Mouse (Mus musculus): ENCODE measurements at regions not wholly inside any gene's neighbourhood (a gene's known extent, or its start where the extent isn't known, plus 50 kb on each side); places are given as distances from the start of the nearest gene placed in this dataset.

GRCm38 (mm10) chr13:89412768-89413487 is 126.7 kb upstream of the Hapln1 start:
- no peak overlapping the region for H3K4me3 ChIP-seq (replicated peaks)
- no peaks in the 10 kb centered on the region for H3K27me3 ChIP-seq
- H3K4me2 ChIP-seq: no peak overlapping the region
- H3K9me3 ChIP-seq: no peaks in the 10 kb centered on the region
- no peak overlapping the region for H3K9ac ChIP-seq (replicated peaks)
- no peak for ATAC-seq (ENCODE audit: insufficient number of reproducible peaks, insufficient read depth, low FRiP score, low TSS enrichment, low read depth)
- no peaks in the 10 kb centered on the region for H3K4me1 ChIP-seq (replicated peaks)
- no peaks in the 10 kb centered on the region for H3K36me3 ChIP-seq
- no peak overlapping the region for H3K27ac ChIP-seq
- 96% methylated on average over 1 of the region's 1 CpGs for WGBS

DNA sequence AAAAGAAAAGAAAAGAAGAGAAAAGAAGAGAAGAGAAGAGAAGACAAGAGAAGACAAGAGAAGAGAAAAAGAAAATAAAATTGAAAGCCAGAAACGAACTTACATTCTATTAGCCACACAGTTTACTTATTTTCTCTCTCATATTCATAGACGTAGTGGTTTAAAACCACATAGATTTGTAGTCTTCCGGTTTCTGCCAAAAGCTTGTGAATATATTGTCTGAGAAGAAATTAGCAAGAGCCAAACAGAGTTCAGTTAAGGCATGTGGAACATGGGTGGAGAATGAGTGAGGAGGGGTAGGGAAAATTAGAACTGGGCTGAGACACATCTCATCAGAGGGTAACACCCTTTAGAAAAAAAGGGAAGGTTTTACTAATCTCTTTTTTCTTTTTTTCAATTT is 120.8 kb upstream of the Hapln1 start:
- H3K27me3 ChIP-seq: no peaks in the 10 kb centered on the region
- no peaks in the 10 kb centered on the region for H3K36me3 ChIP-seq
- no peaks in the 10 kb centered on the region for H3K9me3 ChIP-seq
- H3K4me1 ChIP-seq (replicated peaks): no peaks in the 10 kb centered on the region
- no peak overlapping the region for H3K9ac ChIP-seq (replicated peaks)
- no peak for ATAC-seq (ENCODE audit: insufficient number of reproducible peaks, insufficient read depth, low FRiP score, low TSS enrichment, low read depth)
- WGBS: 93% methylated on average over 3 of the region's 3 CpGs
- no peak overlapping the region for H3K4me2 ChIP-seq
- no peak overlapping the region for H3K4me3 ChIP-seq (replicated peaks)
- H3K27ac ChIP-seq: no peak overlapping the region

DNA sequence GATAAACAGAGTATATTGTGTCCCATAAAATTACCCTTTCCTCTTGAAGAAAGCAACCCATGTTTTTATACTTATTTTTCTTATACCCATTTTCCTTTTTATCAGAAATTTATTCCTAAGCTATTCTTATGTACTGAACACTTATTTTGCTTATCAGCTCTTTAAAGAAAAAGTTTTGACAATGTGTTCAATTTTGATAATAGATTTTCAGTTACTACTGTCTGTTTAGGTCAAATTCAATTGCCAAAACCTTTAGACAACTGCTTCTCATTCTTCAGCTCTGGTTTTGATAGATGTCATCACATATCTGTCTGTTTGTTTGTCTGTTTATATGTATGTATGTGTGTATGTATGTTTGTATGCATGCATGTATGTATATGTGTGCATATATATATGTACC is 117.8 kb upstream of the Hapln1 start:
- Histone ChIP-seq H3K9ac (replicated peaks) (no peak overlapping the region), H3K27ac (no peak overlapping the region), H3K36me3 (no peaks in the 10 kb centered on the region), H3K27me3 (no peaks in the 10 kb centered on the region), H3K4me3 (replicated peaks) (no peak overlapping the region), H3K4me2 (no peak overlapping the region), H3K9me3 (no peaks in the 10 kb centered on the region), H3K4me1 (replicated peaks) (no peaks in the 10 kb centered on the region)
- ATAC-seq (ENCODE audit: insufficient number of reproducible peaks, insufficient read depth, low FRiP score, low TSS enrichment, low read depth): no peak

GRCm38 (mm10) chr13:89423491-89423890 is 116.1 kb upstream of the Hapln1 start:
- Histone ChIP-seq H3K4me1 (replicated peaks) (no peaks in the 10 kb centered on the region; the same call in 1 of the 2 replicates), H3K4me3 (replicated peaks) (no peak overlapping the region), H3K4me2 (no peak overlapping the region), H3K27ac (no peak overlapping the region), H3K9ac (replicated peaks) (no peak overlapping the region), H3K27me3 (no peaks in the 10 kb centered on the region), H3K36me3 (no peaks in the 10 kb centered on the region), H3K9me3 (no peaks in the 10 kb centered on the region)
- ATAC-seq (ENCODE audit: insufficient number of reproducible peaks, insufficient read depth, low FRiP score, low TSS enrichment, low read depth): no peak

DNA sequence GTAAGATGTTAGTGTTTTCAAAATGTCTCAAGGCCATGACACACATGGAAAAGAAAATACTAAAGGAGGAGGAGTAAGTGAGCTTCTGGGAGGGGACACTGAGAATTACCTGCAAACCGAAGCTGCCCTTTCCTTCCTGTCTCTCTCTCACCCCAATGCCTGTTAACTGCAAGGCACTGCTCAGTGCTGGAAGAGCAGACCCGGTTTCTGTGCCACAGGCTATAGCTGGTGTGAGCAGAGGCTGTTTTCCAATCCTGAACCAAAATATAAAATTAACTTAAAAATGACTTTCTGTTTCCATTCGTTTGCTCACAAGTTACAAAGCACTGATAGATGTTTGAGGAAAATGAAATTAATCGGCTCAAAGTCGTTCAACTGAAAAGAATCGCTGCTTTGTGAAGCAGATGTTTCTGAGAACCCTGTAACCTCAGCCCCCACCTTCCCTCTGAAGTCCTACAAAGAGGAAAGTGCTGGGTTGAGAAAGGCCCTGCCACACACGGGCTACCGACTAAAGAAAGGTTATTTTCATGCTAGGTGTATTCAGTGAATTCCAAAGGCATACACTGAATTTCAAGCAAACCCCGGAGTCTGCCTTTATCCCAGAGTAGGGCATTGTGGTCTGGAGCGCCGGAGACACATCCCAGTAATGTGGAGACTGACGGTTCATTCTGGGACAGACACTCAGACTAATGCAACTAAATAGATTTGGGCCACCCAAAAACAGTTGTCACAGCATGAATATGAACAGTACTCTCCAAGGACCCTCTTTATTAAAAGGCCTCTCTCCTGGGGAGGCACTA is 111.1 kb upstream of the Hapln1 start:
- no peak overlapping the region for H3K4me2 ChIP-seq
- H3K27ac ChIP-seq: peak overlapping the region; percentile 53; the same call in 1 of the 2 replicates
- H3K4me1 ChIP-seq (replicated peaks): no peaks in the 10 kb centered on the region; the same call in 1 of the 2 replicates
- H3K4me3 ChIP-seq (replicated peaks): no peak overlapping the region
- no peaks in the 10 kb centered on the region for H3K27me3 ChIP-seq
- WGBS: 49% methylated on average over 12 of the region's 12 CpGs
- no peaks in the 10 kb centered on the region for H3K36me3 ChIP-seq
- H3K9ac ChIP-seq (replicated peaks): no peak overlapping the region
- H3K9me3 ChIP-seq: no peaks in the 10 kb centered on the region
- no peak for ATAC-seq (ENCODE audit: insufficient number of reproducible peaks, insufficient read depth, low FRiP score, low TSS enrichment, low read depth)

DNA sequence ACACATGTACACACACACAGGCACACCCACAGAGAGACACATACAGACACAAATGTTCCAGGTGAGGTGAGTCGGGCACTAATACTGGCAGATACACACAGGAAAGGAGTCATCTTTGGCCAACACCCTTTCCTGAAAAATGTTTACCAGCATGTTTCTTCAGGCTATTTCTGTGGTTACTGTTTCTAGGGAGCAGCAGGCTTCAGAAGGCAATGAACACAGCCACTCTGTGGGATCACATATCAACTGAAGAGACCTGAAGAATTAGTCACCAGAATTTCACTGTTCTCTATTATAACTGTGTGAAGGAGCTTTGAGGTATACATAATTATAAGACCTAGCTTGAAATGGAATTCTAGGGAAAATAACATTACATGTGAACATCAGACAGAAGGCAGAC is 94.7 kb upstream of the Hapln1 start:
- Histone ChIP-seq H3K9me3 (no peaks in the 10 kb centered on the region), H3K4me1 (replicated peaks) (no peaks in the 10 kb centered on the region), H3K9ac (replicated peaks) (no peak overlapping the region), H3K4me3 (replicated peaks) (no peak overlapping the region), H3K4me2 (no peak overlapping the region), H3K27me3 (no peaks in the 10 kb centered on the region), H3K27ac (no peak overlapping the region), H3K36me3 (no peaks in the 10 kb centered on the region)
- no peak for ATAC-seq (ENCODE audit: insufficient number of reproducible peaks, insufficient read depth, low FRiP score, low TSS enrichment, low read depth)
- whole genome bisulfite sequencing: 83% methylated on average over 1 of the region's 1 CpGs

DNA sequence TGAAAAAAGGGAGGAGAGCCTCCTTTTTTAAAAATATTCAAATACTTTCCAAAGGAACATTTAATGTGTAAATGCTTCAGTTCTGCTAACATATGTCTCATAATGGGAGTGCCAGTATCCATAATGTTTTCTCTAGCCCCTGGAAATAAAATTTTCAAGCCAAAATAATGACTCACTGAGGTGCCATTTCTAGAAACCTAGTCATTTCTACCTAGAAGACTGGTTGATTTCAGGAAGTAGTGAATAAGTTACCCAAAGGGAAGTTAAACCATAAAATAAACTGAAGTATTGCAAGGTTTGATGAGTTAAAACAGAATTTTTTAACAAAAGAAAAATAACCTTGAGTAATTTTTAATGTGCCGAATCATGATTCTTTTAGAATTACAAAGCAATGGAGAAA is 85.8 kb upstream of the Hapln1 start:
- H3K27me3 ChIP-seq: no peaks in the 10 kb centered on the region
- ATAC-seq (ENCODE audit: insufficient number of reproducible peaks, insufficient read depth, low FRiP score, low TSS enrichment, low read depth): no peak
- H3K9me3 ChIP-seq: no peaks in the 10 kb centered on the region
- no peak overlapping the region for H3K4me2 ChIP-seq
- H3K4me1 ChIP-seq (replicated peaks): no peaks in the 10 kb centered on the region
- no peak overlapping the region for H3K9ac ChIP-seq (replicated peaks)
- no peaks in the 10 kb centered on the region for H3K36me3 ChIP-seq
- H3K4me3 ChIP-seq (replicated peaks): no peak overlapping the region
- H3K27ac ChIP-seq: no peak overlapping the region
- 87% methylated on average over 1 of the region's 1 CpGs for WGBS

DNA sequence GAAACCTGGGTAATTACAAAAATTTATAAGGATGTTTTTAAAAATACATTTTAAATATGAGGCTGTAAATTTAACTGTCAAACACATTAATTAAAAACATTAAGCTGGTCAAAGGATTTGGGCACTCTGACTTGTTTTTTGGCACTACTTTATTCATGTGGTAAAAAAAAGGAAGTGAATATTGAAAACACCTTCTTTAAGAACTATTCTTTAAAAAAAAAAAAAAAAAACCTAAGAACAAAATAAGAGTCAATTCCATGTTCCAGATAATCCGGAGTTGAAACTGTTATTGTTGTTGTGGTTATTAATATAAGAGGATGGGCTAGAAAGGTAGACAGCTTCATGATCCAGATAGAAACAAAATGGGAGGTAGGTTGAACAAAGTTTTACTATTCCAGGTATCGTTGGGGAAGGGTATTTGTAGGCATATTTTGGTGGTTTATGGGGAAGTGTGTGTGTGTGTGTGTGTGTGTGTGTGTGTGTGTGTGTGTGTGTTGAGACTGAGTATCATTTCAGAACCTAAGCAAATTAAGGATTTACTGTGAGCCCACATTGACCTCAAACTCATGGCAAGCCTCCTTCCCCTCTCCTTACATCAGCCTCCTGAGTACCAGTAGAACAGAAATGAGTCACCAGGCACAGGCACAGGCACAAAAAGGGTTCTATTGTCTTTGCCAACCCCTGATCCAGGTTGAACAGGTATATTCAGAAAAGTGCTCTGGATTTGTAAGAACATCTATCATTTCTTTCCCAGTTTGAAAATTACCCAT is 85.2 kb upstream of the Hapln1 start:
- Histone ChIP-seq H3K9me3 (no peaks in the 10 kb centered on the region), H3K4me1 (replicated peaks) (no peaks in the 10 kb centered on the region), H3K36me3 (no peaks in the 10 kb centered on the region), H3K4me2 (no peak overlapping the region), H3K9ac (replicated peaks) (no peak overlapping the region), H3K27ac (no peak overlapping the region), H3K27me3 (no peaks in the 10 kb centered on the region), H3K4me3 (replicated peaks) (no peak overlapping the region)
- no peak for ATAC-seq (ENCODE audit: insufficient number of reproducible peaks, insufficient read depth, low FRiP score, low TSS enrichment, low read depth)
- WGBS: 81% methylated on average over 2 of the region's 2 CpGs

DNA sequence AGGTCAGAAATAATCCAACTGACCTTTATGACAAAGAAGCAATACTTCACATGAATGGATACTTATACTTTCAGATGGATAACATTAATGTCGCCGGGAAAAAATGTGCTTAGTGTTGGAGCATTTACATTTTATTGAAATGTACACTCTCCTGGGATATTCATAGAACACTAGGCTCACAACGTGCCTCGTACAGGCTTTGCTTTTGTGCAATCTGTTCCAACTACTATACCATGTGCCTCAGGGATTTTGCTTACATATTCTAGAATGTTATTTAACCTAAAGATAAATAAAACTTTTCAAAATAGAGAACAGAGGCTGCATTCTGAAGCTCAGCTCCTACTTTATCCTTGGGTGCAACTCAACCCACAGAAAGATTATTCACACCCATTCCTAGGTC is 75.8 kb upstream of the Hapln1 start:
- Histone ChIP-seq H3K27me3 (no peaks in the 10 kb centered on the region), H3K4me2 (no peak overlapping the region), H3K4me3 (replicated peaks) (no peak overlapping the region), H3K9me3 (no peaks in the 10 kb centered on the region), H3K36me3 (no peaks in the 10 kb centered on the region), H3K9ac (replicated peaks) (no peak overlapping the region), H3K27ac (no peak overlapping the region), H3K4me1 (replicated peaks) (no peaks in the 10 kb centered on the region)
- no peak for ATAC-seq (ENCODE audit: insufficient number of reproducible peaks, insufficient read depth, low FRiP score, low TSS enrichment, low read depth)
- 78% methylated on average over 4 of the region's 4 CpGs for WGBS

All from limb, embryonic 12.5 days (tissue).